Mouse (Mus musculus) MEL (cell line): ENCODE measurements around the gene Gpn3. TPM values are rescaled to one million over a fixed set of nuclear protein-coding genes. Genes with fewer than 3 reads are reported as not detected.

Experiments
- DNase-seq: peaks from one replicate; pipeline ENCODE4 v3.0.0; 2011; ENCODE audit warnings: low read depth, low spot score
- H3K27ac ChIP-seq: 2 replicates; pipeline ENCODE4 v1.5.1; 2012; ENCODE audit warnings: low read depth, mild to moderate bottlenecking, control low read depth, low read length, moderate library complexity; ENCODE audit not compliant: control insufficient read depth
- H3K27me3 ChIP-seq, 2 experiments: fragments of 150-350 bp in 1 of 2; sonication (generic) in 1 of 2; 2 replicates each; pipeline ENCODE4 v1.6.1; 2012; ENCODE audit warnings: low read length in 2 of 2, mild to moderate bottlenecking in 2 of 2, improper control_type of control experiment in 1 of 2, moderate library complexity in 1 of 2; ENCODE audit not compliant: insufficient read depth in 2 of 2, control insufficient read depth in 1 of 2
- H3K36me3 ChIP-seq, 2 experiments: 2 replicates each; pipeline ENCODE4 v1.6.1; 2012 to 2014; ENCODE audit warnings: low read length in 2 of 2, improper control_type of control experiment in 1 of 2, inconsistent platforms in 1 of 2, mild to moderate bottlenecking in 1 of 2; ENCODE audit not compliant: insufficient read depth in 2 of 2, control insufficient read depth in 1 of 2
- H3K4me1 ChIP-seq, 2 experiments: fragments of 150-350 bp in 1 of 2; sonication (generic) in 1 of 2; 2 replicates each; pipeline ENCODE4 v1.6.1; 2012; ENCODE audit warnings: low read length in 2 of 2, improper control_type of control experiment in 1 of 2, mild to moderate bottlenecking in 1 of 2; ENCODE audit not compliant: insufficient read depth in 2 of 2, control insufficient read depth in 1 of 2
- H3K4me3 ChIP-seq, 2 experiments: fragments of 150-350 bp in 1 of 2; sonication (generic) in 1 of 2; 2 replicates each; pipeline ENCODE4 v1.5.1; 2012; ENCODE audit warnings: low read depth in 2 of 2, low read length in 2 of 2, mild to moderate bottlenecking in 2 of 2, moderate library complexity in 2 of 2, control low read depth in 1 of 2, improper control_type of control experiment in 1 of 2; ENCODE audit not compliant: control insufficient read depth in 1 of 2, insufficient read depth in 1 of 2
- H3K79me2 ChIP-seq: 2 replicates; pipeline ENCODE4 v1.6.1; 2012; ENCODE audit warnings: mild to moderate bottlenecking, low read length, moderate library complexity; ENCODE audit not compliant: control insufficient read depth, poor library complexity, insufficient read depth
- H3K9ac ChIP-seq: 2 replicates; pipeline ENCODE4 v1.6.1; 2012; ENCODE audit warnings: low read depth, mild to moderate bottlenecking, control low read depth, low read length, moderate library complexity; ENCODE audit not compliant: control insufficient read depth, poor library complexity, severe bottlenecking
- H3K9me3 ChIP-seq: fragments of 150-350 bp; sonication (generic); replicated peaks from 2 replicates; pipeline ENCODE4 v1.6.1; 2012; ENCODE audit warnings: mild to moderate bottlenecking, low read length, improper control_type of control experiment, moderate library complexity; ENCODE audit not compliant: insufficient read depth
- BHLHE40 ChIP-seq: IDR thresholded peaks from 2 replicates; pipeline ENCODE4 v1.6.1; 2012; ENCODE audit warnings: low read depth, mild to moderate bottlenecking, inconsistent platforms, low read length, improper control_type of control experiment, borderline replicate concordance
- CHD1 ChIP-seq: IDR thresholded peaks from 2 replicates; pipeline ENCODE4 v1.6.1; 2012; ENCODE audit warnings: low read depth, mild to moderate bottlenecking, inconsistent platforms, low read length, improper control_type of control experiment
- CTCF ChIP-seq, 3 experiments: IDR thresholded peaks in 2 of 3; conservative IDR thresholded peaks in 1 of 3; 2 replicates each; pipeline ENCODE4 v1.5.1; 2011 to 2012; ENCODE audit warnings: low read length in 3 of 3, low read depth in 2 of 3, mild to moderate bottlenecking in 2 of 3, improper control_type of control experiment in 1 of 3, inconsistent platforms in 1 of 3, mixed read lengths in 1 of 3, moderate library complexity in 1 of 3; ENCODE audit not compliant: control insufficient read depth in 1 of 3, insufficient read depth in 1 of 3, poor library complexity in 1 of 3, severe bottlenecking in 1 of 3
- EP300 ChIP-seq, 2 experiments: IDR thresholded peaks; 2 replicates each; pipeline ENCODE4 v1.6.1; 2011; ENCODE audit warnings: improper control_type of control experiment in 2 of 2, low read length in 2 of 2, low read depth in 1 of 2, mild to moderate bottlenecking in 1 of 2
- JUND ChIP-seq: IDR thresholded peaks from 2 replicates; pipeline ENCODE4 v1.6.1; 2011; ENCODE audit warnings: low read depth, mild to moderate bottlenecking, improper control_type of control experiment, low read length
- KAT2A ChIP-seq: conservative IDR thresholded peaks from 2 replicates; pipeline ENCODE4 v1.6.1; 2012; ENCODE audit warnings: low read depth, low read length, improper control_type of control experiment, inconsistent platforms
- MAFK ChIP-seq: IDR thresholded peaks from 2 replicates; pipeline ENCODE4 v1.6.1; 2011; ENCODE audit warnings: low read depth, mild to moderate bottlenecking, low read length, improper control_type of control experiment, borderline replicate concordance
- MEF2A ChIP-seq: IDR thresholded peaks from 2 replicates; pipeline ENCODE4 v1.6.1; 2014; ENCODE audit warnings: low read depth, mild to moderate bottlenecking, inconsistent platforms, low read length, improper control_type of control experiment; ENCODE audit not compliant: poor library complexity, insufficient replicate concordance, severe bottlenecking; ENCODE audit errors: extremely low read depth
- MXI1 ChIP-seq: IDR thresholded peaks from 2 replicates; pipeline ENCODE4 v1.6.1; 2011; ENCODE audit warnings: mild to moderate bottlenecking, low read depth, low read length, improper control_type of control experiment
- MYB ChIP-seq: IDR thresholded peaks from 2 replicates; pipeline ENCODE4 v1.6.1; 2011; ENCODE audit warnings: mild to moderate bottlenecking, low read depth, low read length, improper control_type of control experiment
- MYC ChIP-seq: IDR thresholded peaks from 2 replicates; pipeline ENCODE4 v1.6.1; 2011; ENCODE audit warnings: low read depth, mild to moderate bottlenecking, low read length, improper control_type of control experiment, moderate library complexity
- NRF1 ChIP-seq: IDR thresholded peaks from 2 replicates; pipeline ENCODE4 v1.6.1; 2014; ENCODE audit warnings: low read depth, mild to moderate bottlenecking, inconsistent platforms, low read length, improper control_type of control experiment, moderate library complexity; ENCODE audit not compliant: poor library complexity, insufficient read depth, severe bottlenecking
- POLR2AphosphoS2 ChIP-seq: IDR thresholded peaks from 2 replicates; pipeline ENCODE4 v1.6.1; 2011; ENCODE audit warnings: low read length, improper control_type of control experiment
- POLR2AphosphoS5 ChIP-seq: IDR thresholded peaks from 2 replicates; pipeline ENCODE4 v1.6.1; 2012; ENCODE audit warnings: low read depth, borderline replicate concordance, mild to moderate bottlenecking, inconsistent platforms, low read length, moderate library complexity, mixed read lengths
- RAD21 ChIP-seq: IDR thresholded peaks from 2 replicates; pipeline ENCODE4 v1.6.1; 2011; ENCODE audit warnings: mild to moderate bottlenecking, low read depth, low read length, improper control_type of control experiment
- SIN3A ChIP-seq: IDR thresholded peaks from 2 replicates; pipeline ENCODE4 v1.6.1; 2012; ENCODE audit warnings: low read length, improper control_type of control experiment, inconsistent platforms
- SMC3 ChIP-seq: IDR thresholded peaks from 2 replicates; pipeline ENCODE4 v1.6.1; 2011; ENCODE audit warnings: low read depth, low read length, improper control_type of control experiment
- TBP ChIP-seq: IDR thresholded peaks from 2 replicates; pipeline ENCODE4 v1.8.0; 2011; ENCODE audit warnings: low read depth, low read length, improper control_type of control experiment
- ZC3H11A ChIP-seq: IDR thresholded peaks from 2 replicates; pipeline ENCODE4 v1.6.1; 2012; ENCODE audit warnings: low read depth, mild to moderate bottlenecking, inconsistent platforms, low read length, improper control_type of control experiment
- ZKSCAN1 ChIP-seq: IDR thresholded peaks from 2 replicates; pipeline ENCODE4 v1.6.1; 2012; ENCODE audit warnings: low read depth, mild to moderate bottlenecking, inconsistent platforms, low read length, improper control_type of control experiment, moderate library complexity
- polyA plus RNA-seq, 2 experiments: library from polyadenylated mRNA; stranded (reverse) in 1 of 2; unstranded in 1 of 2; fragments of >175 nt in 1 of 2; fragments of >200 nt in 1 of 2; gene quantifications; 2 replicates each; pipeline versions ENCODE4 v1.2.1 to v1.2.4; 2012; ENCODE audit warnings: low replicate concordance in 2 of 2, low read depth in 1 of 2; ENCODE audit not compliant: insufficient read length in 2 of 2, insufficient read depth in 1 of 2, missing spikeins in 1 of 2
- total RNA-seq: library from RNA; depleted of rRNA; stranded (reverse); fragments of 300-350 nt; gene quantifications from 2 replicates; pipeline ENCODE4 v1.2.3, GENCODE M21; 2012

Gene Gpn3
- total and polyA plus RNA-seq, 3 experiments, result 85.6 to 89.9 TPM; not detected in 1

DNA sequence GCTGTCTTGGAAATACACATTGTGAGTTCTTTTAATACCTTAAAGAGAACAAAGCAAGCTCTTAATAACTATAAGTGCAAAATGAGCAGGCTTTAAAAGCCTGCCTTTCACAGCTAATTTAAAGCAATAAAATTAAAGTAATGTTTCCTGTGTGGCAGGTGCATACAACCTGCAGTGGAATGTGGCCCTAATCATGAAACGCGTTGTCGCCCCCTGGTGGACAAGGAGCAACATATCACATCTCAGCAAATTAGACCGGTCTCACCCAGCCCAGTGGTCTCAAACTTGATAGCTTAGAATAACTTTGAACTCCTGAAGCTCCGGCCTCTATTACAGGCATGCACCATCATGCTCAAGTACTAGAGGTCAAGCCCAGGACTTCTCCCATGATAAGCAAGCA, 27.4 kb upstream of the Gpn3 start:
- peak; percentile 80 for DNase-seq
- Histone ChIP-seq H3K27me3 (no peaks in the 10 kb centered on the region), H3K4me3 (no peak overlapping the region), H3K79me2 (no peaks in the 10 kb centered on the region), H3K27ac (no peak overlapping the region), H3K9me3 (no peaks in the 10 kb centered on the region), H3K36me3 (peaks cover 0 to 9% of the 10 kb centered on the region in 2 experiments; a peak in 2 of 4 replicates), H3K4me1 (peaks cover 10 to 11% of the 10 kb centered on the region in 2 experiments), H3K9ac (no peak overlapping the region)
- no peak for TF ChIP-seq MEF2A
- TF ChIP-seq CTCF (IDR thresholded peaks at IDR 0.05 in 2 of 3, conservative IDR thresholded peaks at IDR 0.05 in 1 of 3; ENCODE audit: control insufficient read depth in 1 of 3, insufficient read depth in 1 of 3, low read depth in 2 of 3, low read length in 3 of 3, poor library complexity in 1 of 3, severe bottlenecking in 1 of 3), result peak; percentile 73 to 92 (median 89)
- TF ChIP-seq BHLHE40, result no peak
- 0 out of 2 replicates have a peak, but pooled peaks have one; percentile 26 for TF ChIP-seq MYC
- no peak for TF ChIP-seq MXI1
- peak; percentile 78 for TF ChIP-seq ZC3H11A
- TF ChIP-seq RAD21, result peak; percentile 79
- 0 out of 2 replicates have a peak, but pooled peaks have one; percentile 39 for TF ChIP-seq SIN3A
- peak; percentile 92 for TF ChIP-seq SMC3
- no peak for TF ChIP-seq KAT2A
- no peak for TF ChIP-seq NRF1
- TF ChIP-seq CHD1, result no peak
- TF ChIP-seq MAFK, result no peak
- no peak for TF ChIP-seq TBP
- TF ChIP-seq EP300 (IDR thresholded peaks at IDR 0.05; ENCODE audit: low read depth in 1 of 2, low read length in 2 of 2), result no peak

DNA sequence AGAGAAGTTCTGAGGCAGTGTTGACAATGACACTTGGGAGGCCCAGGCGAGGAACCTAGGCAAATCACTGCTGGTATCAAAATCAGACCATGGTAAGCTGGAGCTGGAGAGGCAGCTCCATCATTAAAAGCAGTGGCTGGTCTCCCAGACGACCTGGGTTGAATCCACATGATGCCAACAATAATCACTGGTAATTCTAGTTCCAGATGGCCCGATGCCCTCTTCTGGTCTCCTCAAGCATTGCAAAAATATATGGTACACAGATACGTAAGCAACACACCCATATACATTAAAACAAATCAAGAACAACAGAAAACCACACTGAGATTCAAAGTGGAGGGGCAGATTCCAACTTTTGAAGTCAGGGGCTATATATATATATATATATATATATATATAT, 25.9 kb upstream of the Gpn3 start:
- H3K36me3 ChIP-seq, result peaks cover 0 to 9% of the 10 kb centered on the region in 2 experiments; a peak in 2 of 4 replicates
- H3K9me3 ChIP-seq, result no peaks in the 10 kb centered on the region
- no peaks in the 10 kb centered on the region for H3K79me2 ChIP-seq
- no peak overlapping the region for H3K4me3 ChIP-seq
- H3K27me3 ChIP-seq, result no peaks in the 10 kb centered on the region
- H3K27ac ChIP-seq, result no peak overlapping the region
- H3K9ac ChIP-seq, result no peak overlapping the region
- TF ChIP-seq CTCF (IDR thresholded peaks at IDR 0.05 in 2 of 3, conservative IDR thresholded peaks at IDR 0.05 in 1 of 3; ENCODE audit: control insufficient read depth in 1 of 3, insufficient read depth in 1 of 3, low read depth in 2 of 3, low read length in 3 of 3, poor library complexity in 1 of 3, severe bottlenecking in 1 of 3) (peak in 1 of 3 experiments; percentile 26; a peak in 1 of 6 replicates), POLR2AphosphoS5 (no peak), MXI1 (no peak), MYB (no peak), JUND (no peak), ZKSCAN1 (no peak), POLR2AphosphoS2 (no peak)
- DNase-seq, result no peak
- H3K4me1 ChIP-seq, result peaks cover 10 to 11% of the 10 kb centered on the region in 2 experiments
